Comparison of ENCODE assay signal across 8 mouse cellular contexts in genomic region chr8:108755400-108756325, GRCm38 (mm10).
A peak's percentile ranks its signal among the peaks of the same experiment; 100 is the strongest.
DNase-seq lines count a peak whose midpoint lies in the region; ATAC-seq and TF ChIP-seq lines count a peak whose summit lies in the region.

No protein-coding gene starts in this region.

- DNase-seq in heart, postnatal 25 days (ENCODE audit: low spot score): no peak
- DNase-seq in Muller cell, postnatal 12 days (ENCODE audit: inconsistent ontology term): peak; percentile 91
- DNase-seq in forebrain, embryonic 10.5 days (ENCODE audit: extremely low spot score, low spot score): peak; percentile 30
- DNase-seq in limb, embryonic 14.5 days (ENCODE audit: low spot score): no peak
- no peak for DNase-seq in spleen, adult 18-20 months

- H3K27ac ChIP-seq in heart, embryonic 14.5 days (replicated peaks in 1 of 2; ENCODE audit: control insufficient read depth in 1 of 2, insufficient read depth in 1 of 2, low read depth in 2 of 2, low read length in 2 of 2): peak overlapping the region; percentile 2 to 56; a peak in 1 of 4 replicates
- peak overlapping the region; percentile 84 for H3K27ac ChIP-seq in forebrain, embryonic 10.5 days
- H3K27ac ChIP-seq in limb, embryonic 14.5 days (replicated peaks; ENCODE audit: low read depth, low read length): peak overlapping the region; percentile 67

- no peak for ATAC-seq in heart, embryonic 14.5 days (ENCODE audit: insufficient number of reproducible peaks, insufficient read depth, low FRiP score, low read depth)
- ATAC-seq in limb, embryonic 14.5 days (ENCODE audit: low FRiP score, low read depth): peak; percentile 23; the same call in 1 of the 2 replicates
- ATAC-seq in activated CD4-positive, CD25-positive, alpha-beta regulatory T cell, adult 4 months: no peak
- no peak for ATAC-seq in granulocyte monocyte progenitor cell, adult 5-6 weeks (replicated peaks; ENCODE audit: poor library complexity, severe bottlenecking)

- H3K4me1 ChIP-seq in heart, embryonic 14.5 days (ENCODE audit: control insufficient read depth in 2 of 2, insufficient read depth in 2 of 2, low read length in 2 of 2): peaks cover 11 to 14% of the 10 kb centered on the region in 2 experiments
- peaks cover 69% of the 10 kb centered on the region for H3K4me1 ChIP-seq in forebrain, embryonic 10.5 days
- peaks cover 47% of the 10 kb centered on the region for H3K4me1 ChIP-seq in limb, embryonic 14.5 days (ENCODE audit: control insufficient read depth, insufficient read depth, low read length)

- H3K27me3 ChIP-seq in heart, embryonic 14.5 days (ENCODE audit: control insufficient read depth, insufficient read depth, low read length): no peaks in the 10 kb centered on the region
- peaks cover 40% of the 10 kb centered on the region for H3K27me3 ChIP-seq in forebrain, embryonic 10.5 days (ENCODE audit: poor library complexity, severe bottlenecking)
- H3K27me3 ChIP-seq in limb, embryonic 14.5 days (ENCODE audit: control insufficient read depth, insufficient read depth, low read length): no peaks in the 10 kb centered on the region

- 72% methylated on average over 19 of the region's 19 CpGs for WGBS in heart, embryonic 14.5 days
- WGBS in forebrain, embryonic 10.5 days: 44% methylated on average over 19 of the region's 19 CpGs
- WGBS in limb, embryonic 14.5 days: 60% methylated on average over 19 of the region's 19 CpGs

- no peaks in the 10 kb centered on the region for H3K9me3 ChIP-seq in heart, embryonic 14.5 days (ENCODE audit: control insufficient read depth, low read length)
- no peaks in the 10 kb centered on the region for H3K9me3 ChIP-seq in forebrain, embryonic 10.5 days
- H3K9me3 ChIP-seq in limb, embryonic 14.5 days (ENCODE audit: control insufficient read depth, low read length): no peaks in the 10 kb centered on the region

- H3K36me3 ChIP-seq in heart, embryonic 14.5 days (ENCODE audit: control insufficient read depth, insufficient read depth, low read length): no peaks in the 10 kb centered on the region
- no peaks in the 10 kb centered on the region; the same call in 1 of the 2 replicates for H3K36me3 ChIP-seq in forebrain, embryonic 10.5 days (replicated peaks)
- no peaks in the 10 kb centered on the region for H3K36me3 ChIP-seq in limb, embryonic 14.5 days (ENCODE audit: control insufficient read depth, insufficient read depth, low read length)

- TF ChIP-seq POLR2A in limb, embryonic 14.5 days (IDR thresholded peaks at IDR 0.05; ENCODE audit: borderline replicate concordance, extremely low read depth, insufficient read depth, insufficient read length): no peak

- intact Hi-C loops in heart, postnatal 25 days (cut with DNase I): no loop called here

- no peak overlapping the region for H3K4me3 ChIP-seq in heart, embryonic 14.5 days (ENCODE audit: control insufficient read depth in 1 of 2, insufficient read depth in 1 of 2, low read depth in 1 of 2, low read length in 2 of 2)
- H3K4me3 ChIP-seq in forebrain, embryonic 10.5 days: peak overlapping the region; percentile 12; the same call in 1 of the 2 replicates
- no peak overlapping the region for H3K4me3 ChIP-seq in limb, embryonic 14.5 days (replicated peaks; ENCODE audit: low read length)

- no peak overlapping the region for H3K4me2 ChIP-seq in heart, embryonic 14.5 days (ENCODE audit: low read length)
- peak overlapping the region; percentile 21; the same call in 1 of the 2 replicates for H3K4me2 ChIP-seq in limb, embryonic 14.5 days (replicated peaks; ENCODE audit: low read depth, low read length, severe bottlenecking)

- no peak overlapping the region for H3K9ac ChIP-seq in heart, embryonic 14.5 days (ENCODE audit: low read length)
- no peak overlapping the region for H3K9ac ChIP-seq in limb, embryonic 14.5 days (ENCODE audit: low read depth, low read length, severe bottlenecking)

Comparison
In these comparisons a context has a peak if more than half of its experiments do, and no peak if none do; other contexts are left out.
1. H3K27ac ChIP-seq: peak in every context shown above with its lines; median percentile 84 in forebrain, embryonic 10.5 days; 67 in limb, embryonic 14.5 days; 29 in heart, embryonic 14.5 days.
2. DNase-seq: peak in Muller cell, postnatal 12 days (single experiment) and forebrain, embryonic 10.5 days (single experiment); none in heart, postnatal 25 days (single experiment), limb, embryonic 14.5 days (single experiment) and spleen, adult 18-20 months (0 of 2).